Mouse (Mus musculus) MEL-GATA-1-ER (cell line): ENCODE measurements around the gene Zfp956.

Experiments used
- DNase-seq: peaks from one replicate; pipeline ENCODE4 v3.0.0-alpha.2; 2012; ENCODE audit warnings: low read depth; ENCODE audit errors: extremely low read depth

The Zfp956 gene

DNA sequence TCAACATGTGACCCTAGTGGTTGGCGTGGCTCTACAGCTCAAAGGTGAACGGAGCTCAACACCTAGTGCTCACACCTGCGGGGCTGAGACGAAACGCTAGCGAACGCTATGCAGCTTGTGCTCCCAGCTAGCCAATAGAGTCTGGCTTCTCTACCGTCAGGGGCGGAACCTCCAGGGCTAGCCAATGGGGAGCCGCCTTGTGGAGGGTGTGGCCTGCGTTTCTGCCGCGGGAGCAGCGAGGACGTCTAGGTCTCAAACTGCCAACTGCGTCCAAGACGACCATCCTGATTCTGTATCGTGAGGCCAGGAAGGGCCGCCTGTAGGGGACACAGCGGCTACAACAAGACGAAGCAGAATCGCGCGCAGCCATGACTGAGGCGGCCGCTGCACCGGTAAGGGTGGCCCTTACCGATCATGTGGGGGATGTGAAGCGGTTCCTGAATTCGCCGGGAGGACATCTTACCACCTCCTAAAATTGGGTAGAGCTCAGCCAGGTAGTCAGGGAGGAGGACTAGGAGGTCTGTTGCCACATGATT is at the start of gene Zfp956:
TSS of gene Zfp956 (plus strand) at position 200 of the 536 bp plus-strand sequence.
- peak; percentile 84 for DNase-seq

DNA sequence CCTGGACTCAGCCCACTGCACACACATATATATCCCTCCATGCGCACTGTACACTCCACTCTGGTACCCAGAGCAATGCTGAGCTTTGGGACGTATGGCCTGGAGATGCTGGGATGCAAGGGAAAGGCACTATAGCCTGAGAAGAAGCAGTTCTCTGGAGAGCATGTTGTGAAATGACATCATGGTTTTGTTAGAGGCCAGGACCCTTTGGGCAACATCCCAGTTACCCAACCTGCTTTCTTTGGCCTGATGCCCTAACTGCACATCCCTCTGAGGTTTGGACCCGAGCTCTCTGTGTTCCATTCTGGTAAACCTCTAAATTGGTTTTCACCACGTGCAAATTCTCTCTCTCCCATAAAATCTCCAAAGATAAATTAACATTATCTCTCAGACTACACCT is 49.6 kb upstream of the Zfp956 start:
- DNase-seq: no peak

DNA sequence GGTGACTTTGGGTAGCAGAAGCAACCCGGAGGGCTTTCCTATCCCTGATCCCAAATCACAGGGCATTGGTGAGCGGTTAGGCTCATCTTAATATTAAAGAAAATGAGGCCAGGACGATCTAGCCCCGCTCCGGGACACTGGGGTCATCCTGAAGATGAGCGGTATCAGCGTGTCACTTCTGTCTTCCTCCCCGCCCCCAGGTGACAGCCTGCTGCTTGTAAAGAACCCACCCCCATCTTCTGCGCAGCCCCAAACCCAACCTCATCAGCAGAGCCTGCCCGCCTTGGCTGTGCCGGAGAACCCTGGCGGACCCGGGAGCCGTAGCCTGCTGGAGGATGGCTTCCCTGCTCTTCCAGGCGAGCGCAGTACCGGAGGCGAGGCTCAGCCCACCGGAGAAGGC is 48.8 kb upstream of the Zfp956 start:
- DNase-seq: no peak

- no peak for DNase-seq
These were observed 48.1 kb upstream of the Zfp956 start for GRCm38 (mm10) chr6:47904917-47905695.

DNA sequence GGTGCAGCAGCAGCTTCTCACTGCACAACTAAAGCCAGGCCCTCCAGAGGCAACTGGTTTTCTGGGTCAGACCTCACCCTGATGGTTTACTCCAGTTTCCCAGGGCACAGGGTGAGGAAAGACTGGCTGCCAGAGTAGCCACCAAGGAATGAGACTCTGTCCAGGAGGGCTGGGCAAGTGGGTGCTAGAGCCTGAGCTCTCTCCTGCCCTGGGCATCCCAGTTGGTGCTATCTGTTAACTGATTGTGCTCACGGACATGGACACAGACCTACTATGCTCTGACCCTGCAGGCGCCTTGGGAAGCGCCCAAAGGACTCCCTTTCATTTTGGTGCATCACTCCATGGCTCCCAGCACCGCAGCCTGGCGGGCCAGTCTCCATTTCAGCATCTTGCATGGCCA is 46.9 kb upstream of the Zfp956 start:
- no peak for DNase-seq

GRCm38 (mm10) chr6:47909007-47909406 is 44.2 kb upstream of the Zfp956 start:
- DNase-seq: no peak

- DNase-seq: peak; percentile 35
These were observed 41.5 kb upstream of the Zfp956 start for GRCm38 (mm10) chr6:47911650-47912049.

- DNase-seq: no peak
These were observed 40.2 kb upstream of the Zfp956 start for GRCm38 (mm10) chr6:47912991-47913390.

GRCm38 (mm10) chr6:47917051-47917450 is 36.1 kb upstream of the Zfp956 start:
- no peak for DNase-seq

DNA sequence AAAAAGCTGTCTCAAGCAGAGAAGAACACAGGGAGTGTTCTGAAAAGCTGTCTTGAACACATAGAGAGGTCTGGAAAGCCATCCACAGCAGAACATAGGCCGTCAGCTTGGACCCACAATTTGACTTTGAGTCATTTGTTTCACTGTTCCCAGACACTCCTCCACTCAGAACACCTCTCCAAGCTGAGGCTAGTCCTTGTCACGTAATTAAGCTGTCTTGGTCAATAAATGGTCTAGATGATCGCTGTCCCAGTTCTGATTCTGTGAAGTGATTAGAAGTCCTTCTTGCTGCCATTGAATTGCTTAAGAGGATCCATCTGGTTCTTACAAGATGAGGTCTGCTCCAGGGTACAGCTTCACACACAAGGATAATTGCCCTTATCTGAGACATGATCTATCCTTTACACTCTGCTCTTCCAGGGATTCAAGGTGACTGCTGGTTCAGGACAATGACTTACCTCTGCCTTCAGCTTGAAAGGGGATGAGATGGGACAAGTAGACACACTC is 34.4 kb upstream of the Zfp956 start:
- DNase-seq: no peak

DNA sequence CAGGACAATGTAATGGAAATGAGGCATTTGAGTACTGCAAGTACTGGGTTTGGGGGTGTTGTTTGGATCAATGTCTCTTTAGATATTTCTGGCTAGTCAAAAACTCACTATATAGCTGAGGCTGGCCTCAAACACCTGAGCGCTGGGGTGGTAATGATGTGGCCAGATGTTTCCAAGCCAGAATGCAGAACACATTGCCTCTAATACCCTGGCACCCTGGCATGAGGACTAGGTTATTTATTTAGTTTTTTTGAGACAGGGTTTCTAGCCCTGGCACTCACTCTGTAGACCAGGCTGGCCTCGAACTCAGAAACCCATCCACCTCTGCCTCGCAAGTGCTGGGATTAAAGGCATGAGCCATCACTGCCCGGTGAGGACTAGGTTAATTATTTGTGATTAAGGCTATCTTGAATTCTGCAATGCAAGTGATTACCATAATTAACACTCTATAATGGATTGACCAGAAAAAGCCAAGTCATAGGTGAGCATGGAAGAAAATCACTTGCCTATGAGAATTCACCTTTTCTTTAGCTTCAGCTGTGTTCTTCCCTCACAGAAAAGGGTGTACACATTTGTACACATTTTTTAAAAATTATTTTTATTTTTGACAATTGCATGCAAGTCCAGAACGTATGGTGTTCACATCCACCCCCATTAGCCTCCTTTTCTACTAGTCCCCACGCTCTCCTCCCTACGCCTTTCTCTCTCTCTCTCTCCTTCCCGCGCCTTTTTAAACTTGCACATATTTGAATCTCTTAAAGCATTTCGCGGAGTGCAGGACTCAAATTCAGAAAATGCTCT is 33.3 kb upstream of the Zfp956 start:
- DNase-seq: no peak

DNA sequence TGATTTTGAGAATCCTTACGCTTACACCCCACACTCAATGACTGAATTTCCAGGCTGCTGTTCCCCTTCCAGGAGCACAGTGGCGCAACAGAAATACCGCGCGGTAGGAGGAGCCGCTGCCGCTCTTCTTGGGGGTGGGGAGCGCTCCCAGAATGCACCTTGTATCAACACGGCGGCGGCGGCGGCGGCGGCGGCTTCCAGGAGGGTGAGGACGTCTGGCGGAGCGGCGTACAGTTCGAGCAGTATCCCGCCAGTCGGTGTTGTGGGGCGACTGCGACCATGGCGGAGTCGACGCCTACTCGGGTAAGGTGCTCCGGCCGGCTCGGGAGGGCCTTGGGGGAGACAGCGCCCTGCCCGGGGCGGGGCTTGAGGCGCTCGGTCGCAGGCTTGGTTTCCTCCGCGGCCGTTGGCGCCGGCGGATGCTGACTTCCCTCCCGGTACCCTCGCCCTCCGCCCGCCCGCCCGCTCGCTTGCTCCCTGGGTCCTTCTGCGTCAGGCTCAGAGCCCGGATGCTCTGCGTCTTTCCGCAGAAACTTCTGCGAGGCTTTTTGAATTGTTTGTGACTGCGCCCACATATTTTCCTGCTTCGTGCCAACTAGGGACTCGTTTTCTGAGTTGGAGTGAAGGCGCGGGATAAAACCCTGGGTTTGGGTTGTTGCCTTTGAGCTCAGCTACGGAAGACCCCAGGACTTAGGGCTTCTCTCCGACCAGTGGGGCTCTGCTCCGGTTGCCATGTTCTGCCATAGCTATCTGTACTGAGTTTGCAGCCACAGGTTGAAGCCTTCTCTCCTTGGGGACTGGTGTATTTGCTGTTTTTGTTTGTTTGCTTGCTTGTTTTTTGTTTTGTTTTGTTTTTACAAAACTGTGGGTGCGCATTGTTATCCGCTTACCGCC is 32.5 kb upstream of the Zfp956 start, which contains the start of gene Zfp212:
TSS of gene Zfp212 (plus strand) at position 30 of the 894 bp plus-strand sequence.
- DNase-seq: peak; percentile 75

DNA sequence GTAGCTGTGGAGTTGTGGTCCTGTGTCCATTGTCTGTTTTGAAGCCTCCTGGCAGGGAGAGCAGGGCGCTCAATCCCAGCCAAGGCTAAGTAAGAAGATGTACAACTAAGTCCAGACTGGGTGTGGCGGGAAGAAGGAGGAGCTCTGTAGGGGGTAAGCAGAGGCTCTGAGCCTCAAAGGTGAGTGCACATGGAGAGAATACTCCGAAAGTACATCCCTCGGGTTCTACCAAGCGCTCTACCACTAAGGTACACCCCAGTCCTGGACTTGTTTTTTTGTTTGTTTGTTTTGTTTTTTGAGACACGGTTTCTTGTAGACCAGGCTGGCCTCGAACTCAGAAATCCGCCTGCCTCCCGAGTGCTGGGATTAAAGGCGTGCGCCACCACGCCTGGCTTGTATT is 10.7 kb upstream of the Zfp956 start:
- peak; percentile 17 for DNase-seq

DNA sequence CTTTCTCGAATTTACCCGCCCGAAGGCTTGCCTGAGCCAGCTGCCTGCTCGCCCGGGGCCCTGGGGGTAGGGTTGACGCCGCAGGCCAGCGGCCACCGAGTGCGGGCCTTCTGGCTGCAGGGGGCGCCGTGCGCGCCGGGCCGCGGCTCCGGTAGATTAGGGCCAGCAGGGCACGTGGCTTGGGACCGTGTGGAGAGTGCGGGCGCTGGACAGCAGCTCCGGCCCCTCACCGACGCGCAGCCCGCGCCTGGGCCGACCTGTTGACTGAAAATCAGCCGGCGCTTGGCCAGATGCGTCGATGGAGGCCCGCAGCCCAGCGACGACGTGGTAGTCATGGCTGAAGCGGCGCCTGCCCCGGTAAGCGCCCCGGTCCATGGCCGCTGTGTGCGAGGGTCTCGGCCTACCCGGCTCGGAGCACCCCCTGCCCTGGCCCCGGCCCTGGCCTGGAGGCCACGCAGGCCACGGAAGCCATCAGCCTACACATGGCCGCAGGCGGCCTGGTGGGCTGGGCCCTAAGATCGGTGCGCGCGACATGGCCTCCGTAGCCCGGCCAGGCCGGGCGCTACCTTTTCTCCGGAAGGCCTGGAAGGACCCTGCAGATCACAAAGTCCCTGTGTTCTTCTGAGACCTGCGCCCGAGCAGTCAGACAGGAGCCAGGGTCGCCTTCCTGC is 10.0 kb upstream of the Zfp956 start:
- no peak for DNase-seq

DNA sequence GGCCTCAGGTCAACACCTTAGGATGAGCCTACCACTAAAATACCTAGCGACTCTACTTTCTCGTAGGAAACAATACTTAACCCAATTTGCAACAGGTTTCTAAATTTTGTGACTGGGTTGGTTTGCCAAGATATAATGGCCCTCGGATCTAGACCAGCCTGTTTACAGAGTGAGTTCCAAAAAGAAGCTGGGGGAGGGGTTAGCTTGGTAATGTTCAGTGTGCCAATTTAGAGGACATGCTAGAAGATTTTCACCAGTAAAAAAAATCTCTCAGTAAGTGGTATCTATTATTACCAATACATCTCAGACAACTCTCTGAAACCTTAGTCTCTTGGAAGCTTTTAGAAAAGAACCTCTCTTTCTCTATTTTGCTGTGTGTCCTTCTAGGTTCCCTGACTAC is 9.5 kb upstream of the Zfp956 start:
- no peak for DNase-seq

- DNase-seq: no peak
These were observed 5.8 kb upstream of the Zfp956 start for GRCm38 (mm10) chr6:47947388-47947787.

DNA sequence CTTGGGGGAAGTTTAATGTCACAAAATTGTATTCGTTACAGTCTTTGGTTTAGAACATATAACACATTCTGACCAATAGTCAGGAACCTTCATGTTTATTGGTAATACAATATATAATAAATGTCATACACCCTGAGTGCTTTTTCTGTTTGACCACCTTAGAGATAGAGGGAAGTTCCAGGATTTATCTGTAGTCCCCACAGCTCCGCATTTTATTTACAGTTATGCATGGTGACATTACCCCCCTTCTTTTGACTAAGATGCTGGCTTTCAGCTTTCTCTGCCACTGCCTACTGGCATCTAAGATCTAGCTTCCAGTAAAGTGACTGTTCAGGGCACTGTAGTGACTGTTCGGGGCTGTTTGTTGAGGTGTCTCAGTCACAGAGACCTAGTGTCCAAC is 1.2 kb downstream of the Zfp956 start:
- DNase-seq: no peak

GRCm38 (mm10) chr6:47957816-47958215 is 4.6 kb downstream of the Zfp956 start:
- no peak for DNase-seq

- no peak for DNase-seq
These were observed 7.7 kb downstream of the Zfp956 start for GRCm38 (mm10) chr6:47960685-47961421.

DNA sequence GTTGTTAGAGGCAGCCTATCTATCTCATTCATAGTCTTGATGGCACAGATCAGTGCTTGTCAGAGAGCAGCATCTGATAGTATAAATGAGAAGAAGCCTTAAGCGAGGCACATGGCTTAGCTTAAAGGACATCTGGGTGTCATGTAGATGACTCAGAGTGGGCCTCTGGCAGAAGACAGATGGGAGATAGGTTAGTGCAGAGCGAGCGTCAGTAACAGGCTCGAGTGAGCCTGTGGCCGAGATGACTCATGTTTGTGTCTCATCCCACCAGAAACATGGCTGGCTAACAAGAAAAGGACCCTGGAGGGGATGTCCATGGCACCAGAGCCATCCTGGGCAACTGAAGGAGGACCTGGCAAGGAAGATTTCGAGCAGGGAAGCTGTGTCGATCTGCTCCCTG is 9.9 kb downstream of the Zfp956 start:
- DNase-seq: no peak
